Comparison of ENCODE assay signal across 14 mouse cellular contexts in the genomic region with DNA sequence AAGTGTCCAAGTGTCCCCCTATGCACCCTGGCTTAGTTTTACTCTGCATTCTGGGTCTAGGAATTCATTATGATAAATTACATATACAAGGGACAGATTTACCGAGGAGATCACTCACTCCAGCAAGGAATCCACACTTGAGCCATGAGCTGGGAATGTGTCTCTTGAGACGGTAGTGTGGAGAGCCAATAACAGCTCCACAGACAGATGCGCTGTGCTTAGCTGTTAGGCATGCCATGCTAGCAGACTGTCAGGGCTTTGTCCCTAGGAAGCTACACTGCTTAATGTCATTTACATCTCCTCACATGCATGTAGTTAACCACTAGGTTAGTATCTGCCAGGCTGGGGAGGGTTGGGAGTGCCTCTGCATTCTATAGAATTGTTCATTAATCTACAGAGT. TPM values are rescaled to one million over a fixed set of nuclear protein-coding genes. Genes with fewer than 3 reads are reported as not detected.
DNase-seq lines count a peak whose midpoint lies in the region; ATAC-seq and TF ChIP-seq lines count a peak whose summit lies in the region.
"Had no signal": no experiment of that assay in that cellular context is flagged by ENCODE, and none has a peak within 500 bp of the region (broad histone marks: within the 10 kb centered on the region; RNA-seq: fewer than 3 reads in every experiment).

No protein-coding gene starts in this region.

- no peak for TF ChIP-seq CTCF in hindbrain, postnatal 0 days (IDR thresholded peaks at IDR 0.05; ENCODE audit: low read depth)
- no peak for TF ChIP-seq CTCF in thymus, adult 2 months (IDR thresholded peaks at IDR 0.05; ENCODE audit: borderline replicate concordance, control insufficient read depth, extremely low read depth, insufficient read depth, low read length, poor library complexity)

- DNase-seq in kidney, adult 11 months, result no peak
- DNase-seq in A20 (ENCODE audit: low read depth, low spot score), result peak; percentile 11
- no peak for DNase-seq in hindbrain, postnatal 0 days (ENCODE audit: low spot score)
- DNase-seq in cerebellum, postnatal 14 days, result no peak
- DNase-seq in thymus, adult 2 months, result no peak
- DNase-seq: cerebellum, adult 9-11 months; heart, adult 18-20 months; kidney, postnatal 14 days; thymus, postnatal 14 days had no signal

- ATAC-seq in forebrain, embryonic 15.5 days (replicated peaks), result 0 out of 2 replicates have a peak, but pooled peaks have one; percentile 15
- no peak for ATAC-seq in forebrain, embryonic 16.5 days
- ATAC-seq in kidney, embryonic 14.5 days (ENCODE audit: low FRiP score, low TSS enrichment), result no peak
- no peak for ATAC-seq in hindbrain, postnatal 0 days
- ATAC-seq: midbrain, embryonic 15.5 days had no signal

- TF ChIP-seq POLR2A in thymus, adult 2 months (IDR thresholded peaks at IDR 0.05; ENCODE audit: control insufficient read depth, extremely low read depth, insufficient read depth, low read length, poor library complexity), result no peak

- 69% methylated on average over 3 of the region's 3 CpGs for WGBS in forebrain, embryonic 15.5 days
- WGBS in forebrain, embryonic 16.5 days, result 65% methylated on average over 3 of the region's 3 CpGs
- 68% methylated on average over 3 of the region's 3 CpGs for WGBS in kidney, embryonic 14.5 days
- 31% methylated on average over 3 of the region's 3 CpGs for WGBS in hindbrain, postnatal 0 days
- 94% methylated on average over 3 of the region's 3 CpGs for WGBS in thymus, adult 2 months

- no peaks in the 10 kb centered on the region for H3K9me3 ChIP-seq in forebrain, embryonic 15.5 days
- H3K9me3 ChIP-seq in forebrain, embryonic 16.5 days (ENCODE audit: control insufficient read depth, low read length), result no peaks in the 10 kb centered on the region
- H3K9me3 ChIP-seq in kidney, embryonic 14.5 days (ENCODE audit: control insufficient read depth, low read length), result no peaks in the 10 kb centered on the region
- H3K9me3 ChIP-seq in hindbrain, postnatal 0 days (ENCODE audit: low read length), result no peaks in the 10 kb centered on the region
- H3K9me3 ChIP-seq: midbrain, embryonic 15.5 days had no signal

- no peaks in the 10 kb centered on the region for H3K27me3 ChIP-seq in forebrain, embryonic 15.5 days
- H3K27me3 ChIP-seq in forebrain, embryonic 16.5 days (replicated peaks; ENCODE audit: control insufficient read depth, insufficient read depth, low read length), result no peaks in the 10 kb centered on the region
- H3K27me3 ChIP-seq in kidney, embryonic 14.5 days (ENCODE audit: control insufficient read depth, insufficient read depth, low read length), result no peaks in the 10 kb centered on the region
- H3K27me3 ChIP-seq in hindbrain, postnatal 0 days (ENCODE audit: insufficient read depth, low read length), result no peaks in the 10 kb centered on the region
- H3K27me3 ChIP-seq in thymus, adult 2 months (ENCODE audit: control insufficient read depth, insufficient read depth, low read length), result peaks cover 3% of the 10 kb centered on the region; the same call in 1 of the 2 replicates
- H3K27me3 ChIP-seq: midbrain, embryonic 15.5 days had no signal

- H3K27ac ChIP-seq in forebrain, embryonic 15.5 days (replicated peaks), result peak overlapping the region; percentile 48; the same call in 1 of the 2 replicates
- H3K27ac ChIP-seq in forebrain, embryonic 16.5 days (ENCODE audit: low read length), result no peak overlapping the region
- no peak overlapping the region for H3K27ac ChIP-seq in kidney, embryonic 14.5 days (ENCODE audit: low read depth, low read length)
- H3K27ac ChIP-seq in hindbrain, postnatal 0 days, result 0 out of 2 replicates have a peak overlapping the region, but pooled peaks have one; percentile 45
- no peak overlapping the region for H3K27ac ChIP-seq in thymus, adult 2 months (ENCODE audit: control insufficient read depth, insufficient read depth, low read length)
- H3K27ac ChIP-seq: liver, embryonic 14.5 days; midbrain, embryonic 15.5 days had no signal

- no peak overlapping the region for H3K4me2 ChIP-seq in forebrain, embryonic 15.5 days (replicated peaks)
- no peak overlapping the region for H3K4me2 ChIP-seq in forebrain, embryonic 16.5 days (ENCODE audit: low read length)
- peak overlapping the region; percentile 27; the same call in 1 of the 2 replicates for H3K4me2 ChIP-seq in kidney, embryonic 14.5 days (replicated peaks; ENCODE audit: low read depth, low read length)
- no peak overlapping the region for H3K4me2 ChIP-seq in hindbrain, postnatal 0 days (ENCODE audit: low read depth, low read length)
- H3K4me2 ChIP-seq: midbrain, embryonic 15.5 days had no signal

- peaks cover 25% of the 10 kb centered on the region for H3K4me1 ChIP-seq in forebrain, embryonic 15.5 days
- H3K4me1 ChIP-seq in forebrain, embryonic 16.5 days (replicated peaks; ENCODE audit: control insufficient read depth, insufficient read depth, low read length), result peaks cover 19% of the 10 kb centered on the region
- H3K4me1 ChIP-seq in kidney, embryonic 14.5 days (ENCODE audit: control insufficient read depth, insufficient read depth, low read length), result peaks cover 36% of the 10 kb centered on the region
- H3K4me1 ChIP-seq in hindbrain, postnatal 0 days (ENCODE audit: insufficient read depth, low read length), result peaks cover 4% of the 10 kb centered on the region; the same call in 1 of the 2 replicates
- no peaks in the 10 kb centered on the region for H3K4me1 ChIP-seq in thymus, adult 2 months (replicated peaks; ENCODE audit: control insufficient read depth, insufficient read depth, low read length)

- H3K36me3 ChIP-seq in forebrain, embryonic 15.5 days, result no peaks in the 10 kb centered on the region
- H3K36me3 ChIP-seq in forebrain, embryonic 16.5 days (ENCODE audit: control insufficient read depth, insufficient read depth), result no peaks in the 10 kb centered on the region
- H3K36me3 ChIP-seq in kidney, embryonic 14.5 days (ENCODE audit: control insufficient read depth, insufficient read depth, low read length), result peaks cover 37% of the 10 kb centered on the region
- no peaks in the 10 kb centered on the region for H3K36me3 ChIP-seq in hindbrain, postnatal 0 days (ENCODE audit: insufficient read depth, low read length)
- H3K36me3 ChIP-seq in thymus, adult 2 months (ENCODE audit: control insufficient read depth, insufficient read depth, low read length), result no peaks in the 10 kb centered on the region
- H3K36me3 ChIP-seq: midbrain, embryonic 15.5 days had no signal

- no peak overlapping the region for H3K4me3 ChIP-seq in forebrain, embryonic 15.5 days
- H3K4me3 ChIP-seq in forebrain, embryonic 16.5 days (replicated peaks; ENCODE audit: low read length), result no peak overlapping the region
- H3K4me3 ChIP-seq in kidney, embryonic 14.5 days (ENCODE audit: low read length), result no peak overlapping the region
- no peak overlapping the region for H3K4me3 ChIP-seq in hindbrain, postnatal 0 days (ENCODE audit: low read length)
- no peak overlapping the region for H3K4me3 ChIP-seq in thymus, adult 2 months (ENCODE audit: control insufficient read depth, insufficient read depth, low read length)
- H3K4me3 ChIP-seq: midbrain, embryonic 15.5 days had no signal

- H3K9ac ChIP-seq in forebrain, embryonic 15.5 days (replicated peaks), result no peak overlapping the region
- H3K9ac ChIP-seq in forebrain, embryonic 16.5 days (replicated peaks; ENCODE audit: low read depth, low read length), result no peak overlapping the region
- no peak overlapping the region for H3K9ac ChIP-seq in kidney, embryonic 14.5 days (ENCODE audit: low read depth, low read length)
- no peak overlapping the region for H3K9ac ChIP-seq in hindbrain, postnatal 0 days (replicated peaks; ENCODE audit: low read length)
- H3K9ac ChIP-seq: liver, embryonic 14.5 days; midbrain, embryonic 15.5 days had no signal

RNA-seq across cellular contexts. Expression of a gene that starts 4.2 kb away (rescaled TPM):
- polyA plus RNA-seq in forebrain, embryonic 15.5 days (2015; fragmentation: Nextera tagmentation; extraction: Ambion mirVana), result 80.6 and 82.9 TPM in 2 replicates
- 75.6 and 105 TPM in 2 replicates for polyA plus RNA-seq in forebrain, embryonic 16.5 days (2015; fragmentation: Nextera tagmentation; extraction: Ambion mirVana)
- polyA plus RNA-seq in kidney, embryonic 14.5 days (2014; fragmentation: Nextera tagmentation; extraction: Ambion mirVana), result 522 and 589 TPM in 2 replicates
- total RNA-seq in hindbrain, postnatal 0 days (2014; rRNA removed), result 53.1 and 53.5 TPM in 2 replicates
- polyA plus RNA-seq in hindbrain, postnatal 0 days (2015; fragmentation: Nextera tagmentation; extraction: Ambion mirVana), result 71.5 and 71.8 TPM in 2 replicates
- polyA plus RNA-seq in thymus, adult 2 months (2012; rRNA removed), result 9.2 and 9.6 TPM in 2 replicates

Comparison
In these comparisons a context has a peak if more than half of its experiments do, and no peak if none do; other contexts are left out.
1. H3K27ac ChIP-seq: peak in forebrain, embryonic 15.5 days (single experiment) and hindbrain, postnatal 0 days (single experiment); none in forebrain, embryonic 16.5 days (single experiment), kidney, embryonic 14.5 days (single experiment) and thymus, adult 2 months (single experiment).